Mouse (Mus musculus) heart, postnatal 0 days (tissue): ENCODE results near the gene Plxna1.

Experiments
- CTCF ChIP-seq: IDR thresholded peaks from 2 replicates; pipeline ENCODE4 v1.5.1; 2016; ENCODE audit warnings: antibody characterized with exemption, control low read depth, low read depth
- EP300 ChIP-seq: IDR thresholded peaks from 2 replicates; pipeline ENCODE4 v1.6.1; 2016; ENCODE audit warnings: antibody characterized with exemption, low read depth

DNA sequence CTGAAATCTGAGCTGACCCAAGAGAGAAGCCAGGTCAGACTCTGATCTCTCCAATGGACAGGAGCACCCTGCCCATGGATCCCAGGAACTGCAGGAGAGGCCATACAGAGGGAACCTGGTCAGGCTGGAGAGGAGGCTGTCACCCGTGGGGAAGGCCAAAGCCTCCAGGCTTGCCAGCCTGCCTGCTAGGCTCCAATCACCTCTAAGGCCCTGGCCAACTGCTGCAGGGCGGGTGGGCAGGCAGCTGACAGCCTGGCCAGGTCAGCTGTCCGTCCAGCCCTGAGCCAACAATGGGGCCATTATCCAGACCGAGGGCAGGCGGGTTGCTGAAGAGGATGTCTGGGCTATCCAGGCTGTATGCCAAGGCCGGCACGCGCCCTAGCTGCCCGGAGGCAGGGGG is 14.1 kb downstream of the Plxna1 start:
- TF ChIP-seq CTCF (no peak), EP300 (no peak)
